Mouse (Mus musculus) inflammation-experienced regulatory T-cells, adult 16 weeks (primary cell): ENCODE data around the gene B630019K06Rik. TPM values are rescaled to one million over a fixed set of nuclear protein-coding genes. Genes with fewer than 3 reads are reported as not detected.

Source experiments
- polyA plus RNA-seq: library from polyadenylated mRNA; unstranded; fragments of 100-300 nt; shearing (Covaris generic); gene quantifications from one replicate; pipeline ENCODE4 v1.2.1, GENCODE M21; 2017

The B630019K06Rik gene
- polyA plus RNA-seq, result 0.33 TPM

GRCm38 (mm10) chrX:8892343-8893155, at the start of gene B630019K06Rik:
TSS of gene B630019K06Rik (plus strand) at chrX:8892382.

GRCm38 (mm10) chrX:8843694-8844093, 48.5 kb upstream of the B630019K06Rik start, which contains the start of gene Gm6592:
TSS of gene Gm6592 (plus strand) at chrX:8843994.

GRCm38 (mm10) chrX:8873953-8874352, 18.2 kb upstream of the B630019K06Rik start, which contains the start of gene Gm5751:
TSS of gene Gm5751 (plus strand) at chrX:8874253.

Other genes with a start within 250 kb of the B630019K06Rik start
- not detected for gene Ssxb8, start 201.5 kb upstream of the B630019K06Rik start, polyA plus RNA-seq
- not detected for gene Ssx9, start 143.9 kb upstream of the B630019K06Rik start, polyA plus RNA-seq
- not detected for gene Ssxb5, start 88.7 kb upstream of the B630019K06Rik start, polyA plus RNA-seq
- gene Gm6592, start 48.4 kb upstream of the B630019K06Rik start, polyA plus RNA-seq, result not detected
- not detected for gene Gm5751, start 18.1 kb upstream of the B630019K06Rik start, polyA plus RNA-seq
- not detected for gene Fthl17b, start 70.6 kb downstream of the B630019K06Rik start, polyA plus RNA-seq
- not detected for gene Fthl17c, start 84.2 kb downstream of the B630019K06Rik start, polyA plus RNA-seq
- gene Fthl17d, start 94.4 kb downstream of the B630019K06Rik start, polyA plus RNA-seq, result not detected
- not detected for gene Fthl17e, start 141.1 kb downstream of the B630019K06Rik start, polyA plus RNA-seq
- gene Fthl17f, start 170.6 kb downstream of the B630019K06Rik start, polyA plus RNA-seq, result not detected
- gene 4930402K13Rik, start 212.2 kb downstream of the B630019K06Rik start, polyA plus RNA-seq, result not detected